Mouse (Mus musculus) ES-CJ7 (cell line): Measurements from ENCODE around the gene Susd6.

Experiments
- DNase-seq: peaks from one replicate; pipeline ENCODE4 v3.0.0; 2011; ENCODE audit warnings: low read depth, low spot score

Gene Susd6

GRCm38 (mm10) chr12:80837614-80838013 is 47.3 kb downstream of the Susd6 start:
- DNase-seq, result no peak

GRCm38 (mm10) chr12:80838271-80838670 is 48.0 kb downstream of the Susd6 start:
- DNase-seq, result no peak

- peak; percentile 75 for DNase-seq
These were observed 48.5 kb downstream of the Susd6 start for GRCm38 (mm10) chr12:80838787-80839186.

GRCm38 (mm10) chr12:80839631-80840030 is 49.3 kb downstream of the Susd6 start:
- no peak for DNase-seq

GRCm38 (mm10) chr12:80841618-80842017 is 51.3 kb downstream of the Susd6 start:
- DNase-seq, result no peak

GRCm38 (mm10) chr12:80842609-80843008 is 52.3 kb downstream of the Susd6 start:
- DNase-seq, result no peak

GRCm38 (mm10) chr12:80843236-80843635 is 52.9 kb downstream of the Susd6 start:
- no peak for DNase-seq

GRCm38 (mm10) chr12:80843651-80844444 is 53.5 kb downstream of the Susd6 start:
- DNase-seq, result peak; percentile 13

- no peak for DNase-seq
These were observed 55.6 kb downstream of the Susd6 start for GRCm38 (mm10) chr12:80845901-80846300.

- no peak for DNase-seq
These were observed 56.6 kb downstream of the Susd6 start for GRCm38 (mm10) chr12:80846861-80847268.

GRCm38 (mm10) chr12:80852001-80852400 is 61.7 kb downstream of the Susd6 start:
- no peak for DNase-seq

GRCm38 (mm10) chr12:80853737-80854136 is 63.4 kb downstream of the Susd6 start:
- peak; percentile 28 for DNase-seq

GRCm38 (mm10) chr12:80854671-80855070 is 64.4 kb downstream of the Susd6 start:
- DNase-seq, result no peak

- DNase-seq, result no peak
These were observed 64.8 kb downstream of the Susd6 start for GRCm38 (mm10) chr12:80855100-80855499.

GRCm38 (mm10) chr12:80855581-80855980 is 65.3 kb downstream of the Susd6 start:
- peak; percentile 17 for DNase-seq

- no peak for DNase-seq
These were observed 67.5 kb downstream of the Susd6 start for GRCm38 (mm10) chr12:80857636-80858293.

- DNase-seq, result no peak
These were observed 68.0 kb downstream of the Susd6 start for GRCm38 (mm10) chr12:80858307-80858706.

- DNase-seq, result no peak
These were observed 71.6 kb downstream of the Susd6 start for GRCm38 (mm10) chr12:80861916-80862315.

GRCm38 (mm10) chr12:80863370-80863769 is 73.1 kb downstream of the Susd6 start:
- DNase-seq, result no peak

- DNase-seq, result no peak
These were observed 74.9 kb downstream of the Susd6 start for GRCm38 (mm10) chr12:80865175-80865574.

GRCm38 (mm10) chr12:80866023-80866422 is 75.7 kb downstream of the Susd6 start:
- DNase-seq, result no peak

GRCm38 (mm10) chr12:80867083-80867482 is 76.8 kb downstream of the Susd6 start:
- DNase-seq, result no peak

- no peak for DNase-seq
These were observed 78.1 kb downstream of the Susd6 start for GRCm38 (mm10) chr12:80868401-80868800.
